Mouse (Mus musculus) kidney, adult 2 months (tissue): ENCODE data around the gene Wdr77. TPM values are rescaled to one million over a fixed set of nuclear protein-coding genes. Genes with fewer than 3 reads are reported as not detected.

Source experiments
- DNase-seq: peaks from one replicate; pipeline ENCODE4 v3.0.0; 2021
- H3K27ac ChIP-seq: fragments of 200-500 bp; 2 replicates; pipeline ENCODE4 v1.5.1; 2012; ENCODE audit warnings: low read depth, low read length, control low read depth, inconsistent platforms; ENCODE audit not compliant: insufficient read depth
- H3K27me3 ChIP-seq: fragments of 200-500 bp; replicated peaks from 2 replicates; pipeline ENCODE4 v1.6.1; 2012; ENCODE audit warnings: mild to moderate bottlenecking, moderate library complexity, low read length, inconsistent platforms; ENCODE audit not compliant: control insufficient read depth, insufficient read depth
- H3K36me3 ChIP-seq: fragments of 200-500 bp; 2 replicates; pipeline ENCODE4 v1.6.1; 2012; ENCODE audit warnings: mild to moderate bottlenecking, moderate library complexity, low read length, inconsistent platforms; ENCODE audit not compliant: control insufficient read depth, insufficient read depth
- H3K4me1 ChIP-seq: fragments of 200-500 bp; 2 replicates; pipeline ENCODE4 v1.6.1; 2011; ENCODE audit warnings: low read length; ENCODE audit not compliant: control insufficient read depth, insufficient read depth
- H3K4me3 ChIP-seq: fragments of 200-500 bp; 2 replicates; pipeline ENCODE4 v1.5.1; 2011; ENCODE audit warnings: mild to moderate bottlenecking, low read depth, low read length, control low read depth; ENCODE audit not compliant: insufficient read depth
- CTCF ChIP-seq: fragments of 200-500 bp; conservative IDR thresholded peaks from 2 replicates; pipeline ENCODE4 v1.5.1; 2011; ENCODE audit warnings: low read depth, mild to moderate bottlenecking, control low read depth, low read length, moderate library complexity, mixed read lengths; ENCODE audit not compliant: insufficient read depth, insufficient read length
- POLR2A ChIP-seq: fragments of 200-500 bp; IDR thresholded peaks from one replicate; pipeline ENCODE4 v1.6.1; 2011; ENCODE audit warnings: low read depth, low read length, control low read depth
- WGBS: fragments of 180-500 bp; shearing (Covaris S2); methylation state at CpG from one replicate; pipeline ENCODE4 v1.1.7; 2018; 5-methylcytosine and 5-hydroxymethylcytosine counted together
- polyA plus RNA-seq: library from polyadenylated mRNA; depleted of rRNA; stranded (reverse); fragments of >200 nt; gene quantifications from 2 replicates; pipeline ENCODE4 v1.2.3, GENCODE M21; 2012

The Wdr77 gene
- polyA plus RNA-seq, 1 experiment = 36.4 TPM

DNA sequence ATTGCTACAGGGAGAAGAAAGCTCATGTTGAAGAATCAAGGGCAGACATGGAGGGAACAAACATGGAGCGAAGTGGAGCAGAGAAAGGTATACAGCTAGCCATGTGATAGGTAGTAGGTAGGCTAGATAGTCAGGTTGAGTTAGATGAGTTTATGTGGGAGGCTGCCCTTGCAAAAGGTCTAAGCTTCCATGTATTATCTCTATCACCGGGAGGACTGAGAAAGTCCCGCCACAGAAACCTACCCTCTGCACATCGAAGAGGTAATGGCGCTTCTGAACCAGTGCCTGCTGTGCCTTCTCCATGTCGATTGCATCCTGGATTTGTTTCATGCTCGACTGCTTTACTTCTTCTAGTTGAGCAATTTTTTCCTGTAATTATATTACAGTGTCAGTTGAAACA, 7.8 kb upstream of the Wdr77 start:
- Histone ChIP-seq H3K27me3 (no peaks in the 10 kb centered on the region), H3K4me1 (no peaks in the 10 kb centered on the region), H3K27ac (no peak overlapping the region), H3K36me3 (peaks cover 25% of the 10 kb centered on the region), H3K4me3 (no peak overlapping the region)
- TF ChIP-seq CTCF = no peak
- no peak for TF ChIP-seq POLR2A
- 91% methylated on average over 7 of the region's 7 CpGs for WGBS
- DNase-seq = no peak

DNA sequence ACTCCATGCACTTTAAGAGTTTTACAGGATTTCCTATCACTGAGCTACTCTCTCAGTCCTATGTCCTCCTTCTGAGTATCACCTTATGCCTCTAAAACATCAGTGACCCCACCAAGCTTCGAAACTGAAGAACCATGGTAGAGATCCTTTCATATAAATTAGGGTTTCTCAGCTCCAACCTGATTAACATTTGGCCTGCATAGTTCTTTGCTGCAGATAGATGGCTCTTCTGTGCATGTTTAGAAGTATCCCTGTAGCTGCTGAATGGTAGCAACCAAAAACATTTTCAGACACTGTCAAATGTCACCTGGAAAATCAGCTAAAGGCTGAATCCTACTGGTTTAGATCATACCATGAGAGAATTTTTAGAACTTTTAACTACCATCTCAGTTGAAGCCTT, 1.9 kb upstream of the Wdr77 start:
- H3K27ac ChIP-seq = no peak overlapping the region
- H3K4me3 ChIP-seq = no peak overlapping the region
- DNase-seq = no peak
- peaks cover 11% of the 10 kb centered on the region for H3K4me1 ChIP-seq
- peaks cover 11% of the 10 kb centered on the region for H3K36me3 ChIP-seq
- WGBS = 76% methylated on average over 1 of the region's 1 CpGs
- TF ChIP-seq POLR2A (no peak), CTCF (no peak)
- H3K27me3 ChIP-seq = no peaks in the 10 kb centered on the region

DNA sequence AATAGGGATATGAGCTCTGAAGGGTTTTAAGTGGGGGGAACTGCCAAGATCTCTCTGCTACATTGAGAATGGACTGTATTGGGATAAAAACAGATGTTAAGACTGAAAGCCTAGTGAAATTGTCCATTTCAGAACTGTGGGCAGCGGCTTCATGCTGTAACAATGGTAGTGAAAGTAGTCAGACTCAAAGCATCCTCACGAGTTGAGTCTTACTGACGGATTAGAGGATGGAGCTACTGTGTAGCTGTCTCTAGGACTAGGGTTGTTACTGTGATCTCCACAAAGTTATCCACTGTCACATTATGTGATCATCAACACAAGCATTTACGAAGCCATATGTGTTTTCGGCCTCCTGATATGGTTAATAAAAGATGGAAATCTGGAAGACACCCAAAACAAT, 965 bp upstream of the Wdr77 start:
- WGBS = 20% methylated on average over 5 of the region's 5 CpGs
- H3K36me3 ChIP-seq = peaks cover 7% of the 10 kb centered on the region; the same call in 1 of the 2 replicates
- no peaks in the 10 kb centered on the region for H3K27me3 ChIP-seq
- H3K27ac ChIP-seq = peak overlapping the region; percentile 98
- H3K4me1 ChIP-seq = peaks cover 11% of the 10 kb centered on the region
- TF ChIP-seq POLR2A (no peak), CTCF (no peak)
- peak overlapping the region; percentile 82 for H3K4me3 ChIP-seq
- DNase-seq = no peak

DNA sequence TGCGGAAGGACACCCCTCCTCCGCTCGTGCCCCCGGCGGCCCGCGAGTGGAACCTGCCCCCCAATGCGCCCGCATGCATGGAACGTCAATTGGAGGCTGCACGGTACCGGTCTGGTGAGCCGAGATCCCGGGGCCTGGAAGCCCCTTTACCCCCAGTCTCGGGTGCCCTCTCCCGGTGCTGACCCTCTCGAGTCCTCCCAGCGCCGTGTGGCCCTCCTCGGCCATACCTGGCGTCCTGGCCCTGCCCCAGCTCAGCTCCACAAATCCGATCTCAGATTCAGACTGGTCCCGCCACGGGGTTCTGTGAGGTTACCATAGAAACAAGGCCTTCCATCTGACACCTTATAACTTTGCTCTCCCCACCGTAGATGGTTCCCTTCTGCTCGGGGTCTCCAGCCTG, 416 bp downstream of the Wdr77 start:
- Histone ChIP-seq H3K27me3 (no peaks in the 10 kb centered on the region), H3K36me3 (peaks cover 4% of the 10 kb centered on the region; the same call in 1 of the 2 replicates), H3K27ac (no peak overlapping the region), H3K4me1 (peaks cover 11% of the 10 kb centered on the region), H3K4me3 (peak overlapping the region; percentile 63)
- DNase-seq = no peak
- 0% methylated on average over 26 of the region's 26 CpGs for WGBS
- TF ChIP-seq CTCF = no peak
- TF ChIP-seq POLR2A = no peak

DNA sequence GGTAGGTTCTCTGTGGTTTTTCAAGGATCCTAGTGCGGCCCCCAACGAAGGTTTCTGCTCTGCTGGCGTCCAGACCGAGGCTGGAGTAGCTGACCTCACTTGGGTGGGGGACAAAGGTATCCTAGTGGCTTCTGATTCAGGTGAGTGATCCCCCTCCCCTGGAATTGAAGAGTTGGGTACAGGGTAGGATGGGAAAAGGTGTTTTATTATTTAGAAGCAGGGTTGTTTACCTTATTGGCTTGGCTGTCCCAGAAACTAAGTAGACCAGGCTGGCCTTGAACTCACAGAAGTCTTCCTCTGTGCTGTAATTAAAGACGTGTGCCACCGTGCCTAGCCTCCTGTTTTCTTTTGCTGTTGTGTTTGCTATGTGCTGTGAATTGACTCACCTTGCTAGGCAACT, 830 bp downstream of the Wdr77 start, which contains the start of gene Atp5f1:
Atp5f1 (minus strand) TSS at position 101 of the 400 bp plus-strand sequence.
- Histone ChIP-seq H3K4me3 (peak within 1 kb of the TSS; percentile 82), H3K27ac (peak within 1 kb of the TSS; percentile 98), H3K27me3 (no peaks in the 10 kb centered on the region), H3K36me3 (peaks cover 2% of the 10 kb centered on the region; the same call in 1 of the 2 replicates), H3K4me1 (peaks cover 11% of the 10 kb centered on the region)
- peak; percentile 7 for DNase-seq
- TF ChIP-seq CTCF (no peak), POLR2A (no peak)
- WGBS = 4% methylated on average over 6 of the region's 6 CpGs

DNA sequence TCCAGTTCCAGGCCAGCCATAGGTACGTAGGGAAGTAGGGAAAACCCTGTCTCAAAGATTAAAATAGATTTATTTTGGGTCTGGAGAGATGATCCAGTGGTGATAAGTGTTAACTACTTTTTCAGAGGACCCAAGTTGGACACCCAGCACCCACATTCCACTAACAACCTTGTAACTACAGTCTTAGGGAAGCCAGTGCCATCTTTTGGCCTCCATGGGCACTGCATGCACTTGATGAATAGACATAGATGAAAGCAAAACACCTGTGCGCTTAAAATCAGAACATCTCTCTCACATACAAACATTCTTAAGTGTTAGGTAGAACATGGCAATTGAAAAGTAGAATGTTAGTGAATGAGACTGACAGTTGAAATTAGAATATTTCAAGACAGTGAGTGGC, 1.5 kb downstream of the Wdr77 start:
- H3K36me3 ChIP-seq = peaks cover 4% of the 10 kb centered on the region
- DNase-seq = peak; percentile 12

DNA sequence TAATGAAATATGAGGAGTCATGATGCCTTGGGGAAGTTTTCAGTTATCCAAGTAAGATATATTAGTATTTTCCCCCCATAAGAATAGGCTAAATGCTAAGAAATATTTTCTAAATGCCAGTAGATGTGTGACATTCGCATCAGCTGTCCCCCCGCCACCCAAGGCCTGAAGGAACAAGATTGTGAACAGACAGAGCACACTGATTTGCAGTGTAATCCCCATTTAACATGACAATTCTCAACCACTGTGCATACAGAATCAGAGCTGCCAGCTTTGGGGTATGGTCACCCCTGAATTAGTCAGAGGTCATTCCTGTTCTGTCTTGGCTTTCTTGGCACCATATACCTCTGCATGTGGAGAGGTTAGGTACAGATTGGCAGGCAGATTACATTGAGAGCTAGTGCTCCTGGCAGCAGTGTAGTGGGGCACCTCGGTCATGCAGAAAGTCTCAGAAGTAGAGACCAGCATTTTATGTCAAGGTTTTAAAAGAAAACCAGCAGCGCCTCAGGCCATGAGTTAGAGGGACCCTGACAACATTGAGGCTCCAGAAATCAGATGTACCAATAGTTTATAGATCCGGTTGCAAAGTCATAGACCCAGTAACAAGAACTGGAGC, 12.8 kb downstream of the Wdr77 start:
- no peak overlapping the region for H3K27ac ChIP-seq
- WGBS = 85% methylated on average over 5 of the region's 5 CpGs
- peaks cover 5% of the 10 kb centered on the region for H3K36me3 ChIP-seq
- H3K4me1 ChIP-seq = no peaks in the 10 kb centered on the region
- H3K27me3 ChIP-seq = no peaks in the 10 kb centered on the region
- H3K4me3 ChIP-seq = no peak overlapping the region
- no peak for DNase-seq
- TF ChIP-seq CTCF = no peak
- no peak for TF ChIP-seq POLR2A

More for the DNA sequence above, 1.5 kb downstream of the Wdr77 start:
- Histone ChIP-seq H3K27ac (no peak overlapping the region), H3K4me1 (peaks cover 11% of the 10 kb centered on the region), H3K27me3 (no peaks in the 10 kb centered on the region), H3K4me3 (no peak overlapping the region)
- 96% methylated on average over 2 of the region's 2 CpGs for WGBS
- no peak for TF ChIP-seq POLR2A
- TF ChIP-seq CTCF = 0 out of 2 replicates have a peak, but pooled peaks have one; percentile 16
